Mouse (Mus musculus) liver, postnatal 0 days (tissue): Measurements from ENCODE around the gene Dnal1. TPM values are rescaled to one million over a fixed set of nuclear protein-coding genes. Genes with fewer than 3 reads are reported as not detected.
A peak's percentile ranks its signal among the peaks of the same experiment; 100 is the strongest.

Source experiments
- ATAC-seq: fragments of 200-750 bp; cut with Nextera tagmentation; 2 replicates; pipeline ENCODE4 v1.8.0; 2017; ENCODE audit warnings: mild to moderate bottlenecking, moderate library complexity
- DNase-seq: peaks from one replicate; pipeline ENCODE4 v3.0.0-alpha.2; 2016
- H3K27ac ChIP-seq: fragments of 300-500 bp; sonication (generic); 2 replicates; pipeline ENCODE4 v1.5.1; 2014; ENCODE audit warnings: antibody characterized with exemption, moderate library complexity, mild to moderate bottlenecking, low read depth
- H3K27me3 ChIP-seq: fragments of 300-500 bp; sonication (generic); 2 replicates; pipeline ENCODE4 v1.6.1; 2014; ENCODE audit warnings: low read length, control low read depth, mixed read lengths; ENCODE audit not compliant: insufficient read depth
- H3K36me3 ChIP-seq: fragments of 300-500 bp; sonication (generic); replicated peaks from 2 replicates; pipeline ENCODE4 v1.6.1; 2014; ENCODE audit warnings: mild to moderate bottlenecking, control low read depth, low read length, moderate library complexity, mixed read lengths; ENCODE audit not compliant: insufficient read depth
- H3K4me1 ChIP-seq: fragments of 300-500 bp; sonication (generic); 2 replicates; pipeline ENCODE4 v1.6.1; 2014; ENCODE audit warnings: antibody characterized with exemption, mild to moderate bottlenecking, control low read depth; ENCODE audit not compliant: insufficient read depth
- H3K4me2 ChIP-seq: fragments of 300-500 bp; sonication (generic); 2 replicates; pipeline ENCODE4 v1.6.1; 2014; ENCODE audit warnings: low read depth, mild to moderate bottlenecking, low read length, moderate library complexity, mixed read lengths
- H3K4me3 ChIP-seq: fragments of 300-500 bp; sonication (generic); 2 replicates; pipeline ENCODE4 v1.5.1; 2014; ENCODE audit warnings: low read depth, low read length
- H3K9ac ChIP-seq: fragments of 300-500 bp; sonication (generic); replicated peaks from 2 replicates; pipeline ENCODE4 v1.6.1; 2014; ENCODE audit warnings: mild to moderate bottlenecking, moderate library complexity
- H3K9me3 ChIP-seq: fragments of 300-500 bp; sonication (generic); 2 replicates; pipeline ENCODE4 v1.6.1; 2016; ENCODE audit warnings: mild to moderate bottlenecking, control low read depth, low read length, mixed read lengths
- CTCF ChIP-seq: sonication (generic); IDR thresholded peaks from 2 replicates; pipeline ENCODE4 v1.5.1; 2016; ENCODE audit warnings: antibody characterized with exemption, low read depth
- EP300 ChIP-seq: IDR thresholded peaks from 2 replicates; pipeline ENCODE4 v1.6.1; 2016; ENCODE audit warnings: antibody characterized with exemption, low read depth, mild to moderate bottlenecking
- WGBS: fragments of 180-500 bp; shearing (Covaris S2); extraction: QIAGEN DNeasy Blood & Tissue Kit; methylation state at CpG from one replicate; pipeline ENCODE4 v1.1.7; 2014; ENCODE audit not compliant: insufficient replicate concordance; 5-methylcytosine and 5-hydroxymethylcytosine counted together
- polyA plus RNA-seq: library from polyadenylated mRNA; unstranded; fragments of >200 nt; fragmentation: Nextera tagmentation; extraction: Ambion mirVana; gene quantifications from 2 replicates; pipeline ENCODE4 v1.2.1, GENCODE M21; 2015

Dnal1 gene
- polyA plus RNA-seq, 1 experiment from 2014 or later = 0.13 TPM

GRCm38 (mm10) chr12:84188881-84189444 is 74.8 kb downstream of the Dnal1 start:
- Histone ChIP-seq H3K4me3 (no peak overlapping the region), H3K4me2 (peak overlapping the region; percentile 20), H3K27ac (peak overlapping the region; percentile 66), H3K27me3 (no peaks in the 10 kb centered on the region), H3K9ac (peak overlapping the region; percentile 17; the same call in 1 of the 2 replicates), H3K9me3 (no peaks in the 10 kb centered on the region; the same call in 1 of the 2 replicates), H3K36me3 (peaks cover 28% of the 10 kb centered on the region), H3K4me1 (peaks cover 67% of the 10 kb centered on the region)
- TF ChIP-seq EP300 = no peak
- no peak for TF ChIP-seq CTCF
- 69% methylated on average over 14 of the region's 14 CpGs for WGBS
- no peak for ATAC-seq
- no peak for DNase-seq

- Histone ChIP-seq H3K4me3 (no peak overlapping the region), H3K36me3 (peaks cover 24% of the 10 kb centered on the region), H3K27me3 (no peaks in the 10 kb centered on the region), H3K9me3 (no peaks in the 10 kb centered on the region; the same call in 1 of the 2 replicates), H3K9ac (peak overlapping the region; percentile 96; the same call in 1 of the 2 replicates), H3K4me1 (peaks cover 72% of the 10 kb centered on the region), H3K4me2 (peak overlapping the region; percentile 90), H3K27ac (0 out of 2 replicates have a peak overlapping the region, but pooled peaks have one; percentile 98)
- WGBS = 57% methylated on average over 12 of the region's 15 CpGs
- TF ChIP-seq EP300 (no peak), CTCF (no peak)
- ATAC-seq (no peak), DNase-seq (no peak)
Observed at GRCm38 (mm10) chr12:84190151-84190820, 76.1 kb downstream of the Dnal1 start.

GRCm38 (mm10) chr12:84191190-84191589 is 77.0 kb downstream of the Dnal1 start:
- peak overlapping the region; percentile 90 for H3K4me2 ChIP-seq
- 49% methylated on average over 7 of the region's 7 CpGs for WGBS
- H3K4me1 ChIP-seq = peaks cover 76% of the 10 kb centered on the region
- H3K27me3 ChIP-seq = no peaks in the 10 kb centered on the region
- ATAC-seq = no peak
- peak overlapping the region; percentile 96 for H3K9ac ChIP-seq
- peak overlapping the region; percentile 73 for H3K4me3 ChIP-seq
- peaks cover 17% of the 10 kb centered on the region for H3K36me3 ChIP-seq
- peak overlapping the region; percentile 98; the same call in 1 of the 2 replicates for H3K27ac ChIP-seq
- no peak for DNase-seq
- no peak for TF ChIP-seq CTCF
- no peak for TF ChIP-seq EP300
- H3K9me3 ChIP-seq = no peaks in the 10 kb centered on the region; the same call in 1 of the 2 replicates

- peaks cover 78% of the 10 kb centered on the region for H3K4me1 ChIP-seq
- ATAC-seq = no peak
- TF ChIP-seq CTCF (no peak), EP300 (no peak)
- H3K27ac ChIP-seq = peak overlapping the region; percentile 98
- no peaks in the 10 kb centered on the region for H3K27me3 ChIP-seq
- 13% methylated on average over 5 of the region's 5 CpGs for WGBS
- peak overlapping the region; percentile 90 for H3K4me2 ChIP-seq
- DNase-seq = no peak
- peak overlapping the region; percentile 73 for H3K4me3 ChIP-seq
- H3K36me3 ChIP-seq = peaks cover 12% of the 10 kb centered on the region
- peak overlapping the region; percentile 96 for H3K9ac ChIP-seq
- H3K9me3 ChIP-seq = no peaks in the 10 kb centered on the region
Observed at GRCm38 (mm10) chr12:84191770-84192169, 77.6 kb downstream of the Dnal1 start.

GRCm38 (mm10) chr12:84192280-84192679 is 78.1 kb downstream of the Dnal1 start:
- Histone ChIP-seq H3K36me3 (peaks cover 7% of the 10 kb centered on the region; the same call in 1 of the 2 replicates), H3K27ac (peak overlapping the region; percentile 98), H3K27me3 (no peaks in the 10 kb centered on the region), H3K4me2 (peak overlapping the region; percentile 90), H3K9me3 (no peaks in the 10 kb centered on the region), H3K9ac (peak overlapping the region; percentile 96), H3K4me3 (peak overlapping the region; percentile 73), H3K4me1 (peaks cover 75% of the 10 kb centered on the region)
- WGBS = 2% methylated on average over 13 of the region's 13 CpGs
- no peak for DNase-seq
- ATAC-seq = no peak
- TF ChIP-seq CTCF = no peak
- TF ChIP-seq EP300 = no peak

GRCm38 (mm10) chr12:84192741-84193641 is 78.8 kb downstream of the Dnal1 start:
- H3K4me1 ChIP-seq = peaks cover 76% of the 10 kb centered on the region
- 2% methylated on average over 75 of the region's 102 CpGs for WGBS
- H3K27ac ChIP-seq = peak overlapping the region; percentile 98
- H3K9ac ChIP-seq = peak overlapping the region; percentile 96
- H3K36me3 ChIP-seq = 0 out of 2 replicates have a peak, but pooled peaks cover 5% of the 10 kb centered on the region
- no peaks in the 10 kb centered on the region for H3K9me3 ChIP-seq
- peak; percentile 84 for DNase-seq
- H3K27me3 ChIP-seq = no peaks in the 10 kb centered on the region
- ATAC-seq = peak; percentile 37
- peak overlapping the region; percentile 90 for H3K4me2 ChIP-seq
- no peak for TF ChIP-seq EP300
- no peak for TF ChIP-seq CTCF
- peak overlapping the region; percentile 73 for H3K4me3 ChIP-seq
